In genomic region chr11:98052989-98053834, GRCm38 (mm10) we compare ENCODE assay signal across 8 mouse cellular contexts. TPM values are rescaled to one million over a fixed set of nuclear protein-coding genes. Genes with fewer than 3 reads are reported as not detected.
DNase-seq lines count a peak whose midpoint lies in the region; ATAC-seq lines count a peak whose summit lies in the region.

Gene Stac2 (minus strand): TSS chr11:98053462.

- H3K9me3 ChIP-seq in intestine, embryonic 15.5 days: no peaks in the 10 kb centered on the region
- no peaks in the 10 kb centered on the region for H3K9me3 ChIP-seq in limb, embryonic 12.5 days
- H3K9me3 ChIP-seq in midbrain, embryonic 13.5 days: no peaks in the 10 kb centered on the region

- H3K27me3 ChIP-seq in intestine, embryonic 15.5 days (replicated peaks): peaks cover 51% of the 10 kb centered on the region
- peaks cover 79% of the 10 kb centered on the region for H3K27me3 ChIP-seq in limb, embryonic 12.5 days
- peaks cover 69% of the 10 kb centered on the region for H3K27me3 ChIP-seq in midbrain, embryonic 13.5 days
- H3K27me3 ChIP-seq in splenic B cell, adult 2 months (ENCODE audit: control insufficient read depth, insufficient read depth, low read length, poor library complexity, severe bottlenecking): no peaks in the 10 kb centered on the region

- H3K9ac ChIP-seq in intestine, embryonic 15.5 days: peak within 1 kb of the TSS; percentile 28
- H3K9ac ChIP-seq in limb, embryonic 12.5 days (replicated peaks): peak within 1 kb of the TSS; percentile 57
- H3K9ac ChIP-seq in midbrain, embryonic 13.5 days (replicated peaks): peak within 1 kb of the TSS; percentile 67

- H3K4me2 ChIP-seq in intestine, embryonic 15.5 days (replicated peaks): peak within 1 kb of the TSS; percentile 91
- H3K4me2 ChIP-seq in limb, embryonic 12.5 days: peak within 1 kb of the TSS; percentile 68
- H3K4me2 ChIP-seq in midbrain, embryonic 13.5 days (replicated peaks): peak within 1 kb of the TSS; percentile 69

- H3K36me3 ChIP-seq in intestine, embryonic 15.5 days: no peaks in the 10 kb centered on the region
- H3K36me3 ChIP-seq in limb, embryonic 12.5 days: no peaks in the 10 kb centered on the region
- no peaks in the 10 kb centered on the region for H3K36me3 ChIP-seq in midbrain, embryonic 13.5 days
- no peaks in the 10 kb centered on the region for H3K36me3 ChIP-seq in splenic B cell, adult 2 months (ENCODE audit: control insufficient read depth, insufficient read depth, low read length, poor library complexity, severe bottlenecking)

- peak; percentile 39 for DNase-seq in CD4-positive, CD25-positive, alpha-beta regulatory T cell, adult 2 months (ENCODE audit: low read depth, low spot score)
- peak; percentile 73 to 75 for DNase-seq in cerebellum, postnatal 14 days
- DNase-seq in gastrocnemius, postnatal 25 days: peak; percentile 69
- peak; percentile 74 for DNase-seq in splenic B cell, adult 2 months (ENCODE audit: low read depth, low spot score)

- H3K27ac ChIP-seq in intestine, embryonic 15.5 days: 0 out of 2 replicates have a peak within 1 kb of the TSS, but pooled peaks have one; percentile 22
- no peak within 1 kb of the TSS for H3K27ac ChIP-seq in limb, embryonic 12.5 days
- no peak within 1 kb of the TSS for H3K27ac ChIP-seq in midbrain, embryonic 13.5 days

- peaks cover 20% of the 10 kb centered on the region for H3K4me1 ChIP-seq in intestine, embryonic 15.5 days (replicated peaks)
- H3K4me1 ChIP-seq in limb, embryonic 12.5 days (replicated peaks): peaks cover 29% of the 10 kb centered on the region
- H3K4me1 ChIP-seq in midbrain, embryonic 13.5 days (replicated peaks): peaks cover 27% of the 10 kb centered on the region

- H3K4me3 ChIP-seq in intestine, embryonic 15.5 days (replicated peaks): peak within 1 kb of the TSS; percentile 43
- peak within 1 kb of the TSS; percentile 51 for H3K4me3 ChIP-seq in limb, embryonic 12.5 days (replicated peaks)
- peak within 1 kb of the TSS; percentile 51 for H3K4me3 ChIP-seq in midbrain, embryonic 13.5 days (replicated peaks)

- WGBS in intestine, embryonic 15.5 days: 2% methylated on average over 46 of the region's 48 CpGs
- WGBS in limb, embryonic 12.5 days: 2% methylated on average over 44 of the region's 48 CpGs
- 2% methylated on average over 34 of the region's 48 CpGs for WGBS in midbrain, embryonic 13.5 days

- ATAC-seq in CD4-positive, CD25-positive, alpha-beta regulatory T cell, adult 4 months: no peak
- peak; percentile 86 for ATAC-seq in intestine, embryonic 15.5 days
- ATAC-seq in limb, embryonic 12.5 days (ENCODE audit: insufficient number of reproducible peaks, insufficient read depth, low FRiP score, low TSS enrichment, low read depth): peak; percentile 82
- peak; percentile 81 for ATAC-seq in midbrain, embryonic 13.5 days

RNA-seq across cellular contexts. Expression of gene Stac2, which starts in this region (rescaled TPM):
- polyA plus RNA-seq in CD4-positive, CD25-positive, alpha-beta regulatory T cell, adult 4 months (2017; shearing (Covaris generic)): not detected
- under 1 TPM in 1 of 2 experiments, not detected in 1; 0.13 TPM for total RNA-seq in gastrocnemius, postnatal 25 days (2021)
- 0.16 and 0.29 TPM in 2 replicates for polyA plus RNA-seq in intestine, embryonic 15.5 days (2015; fragmentation: Nextera tagmentation; extraction: Ambion mirVana)
- polyA plus RNA-seq in limb, embryonic 12.5 days (2016; fragmentation: Nextera tagmentation; extraction: Ambion mirVana): 0.31 and 0.68 TPM in 2 replicates
- 1.6 and 1.7 TPM in 2 replicates for polyA plus RNA-seq in midbrain, embryonic 13.5 days (2015; fragmentation: Nextera tagmentation; extraction: Ambion mirVana)

Comparison
In these comparisons a context has a peak if more than half of its experiments do, and no peak if none do; other contexts are left out.
1. Peak in DNase-seq in gastrocnemius, postnatal 25 days; RNA of the gene not detected or under 1 TPM.
2. Peak in ATAC-seq, H3K4me3 ChIP-seq, H3K27ac ChIP-seq, H3K9ac ChIP-seq and H3K4me2 ChIP-seq in intestine, embryonic 15.5 days; RNA of the gene not detected or under 1 TPM.
3. Peak in ATAC-seq, H3K4me3 ChIP-seq, H3K9ac ChIP-seq and H3K4me2 ChIP-seq in limb, embryonic 12.5 days; RNA of the gene not detected or under 1 TPM.